Mouse (Mus musculus) heart, embryonic 14.5 days (tissue): Measurements from ENCODE around the gene Parvb. TPM values are rescaled to one million over a fixed set of nuclear protein-coding genes. Genes with fewer than 3 reads are reported as not detected.

Source experiments
- ATAC-seq: fragments of 200-750 bp; cut with Nextera tagmentation; 2 replicates; pipeline ENCODE4 v1.8.0; 2017; ENCODE audit warnings: low read depth, moderate TSS enrichment; ENCODE audit not compliant: insufficient number of reproducible peaks, insufficient read depth, low FRiP score
- H3K27ac ChIP-seq, 2 experiments: fragments of 200-500 bp in 1 of 2; fragments of 300-500 bp in 1 of 2; sonication (generic) in 1 of 2; replicated peaks in 1 of 2; 2 replicates each; pipeline ENCODE4 v1.5.1; 2012 to 2014; ENCODE audit warnings: low read depth in 2 of 2, low read length in 2 of 2, control low read depth in 1 of 2, mild to moderate bottlenecking in 1 of 2, mixed read lengths in 1 of 2; ENCODE audit not compliant: control insufficient read depth in 1 of 2, insufficient read depth in 1 of 2
- H3K27me3 ChIP-seq: fragments of 300-500 bp; sonication (generic); 2 replicates; pipeline ENCODE4 v1.6.1; 2014; ENCODE audit warnings: mild to moderate bottlenecking, low read length, control low read depth; ENCODE audit not compliant: control insufficient read depth, insufficient read depth
- H3K36me3 ChIP-seq: fragments of 300-500 bp; sonication (generic); 2 replicates; pipeline ENCODE4 v1.6.1; 2014; ENCODE audit warnings: mild to moderate bottlenecking, control low read depth, low read length, mixed read lengths; ENCODE audit not compliant: control insufficient read depth, insufficient read depth
- H3K4me1 ChIP-seq, 2 experiments: fragments of 200-500 bp in 1 of 2; fragments of 300-500 bp in 1 of 2; sonication (generic) in 1 of 2; 2 replicates each; pipeline ENCODE4 v1.6.1; 2012 to 2014; ENCODE audit warnings: low read length in 2 of 2, control low read depth in 1 of 2, mixed read lengths in 1 of 2; ENCODE audit not compliant: control insufficient read depth in 2 of 2, insufficient read depth in 2 of 2
- H3K4me2 ChIP-seq: fragments of 300-500 bp; sonication (generic); 2 replicates; pipeline ENCODE4 v1.6.1; 2014; ENCODE audit warnings: mild to moderate bottlenecking, low read length
- H3K4me3 ChIP-seq, 2 experiments: fragments of 200-500 bp in 1 of 2; fragments of 300-500 bp in 1 of 2; sonication (generic) in 1 of 2; 2 replicates each; pipeline ENCODE4 v1.5.1; 2012 to 2014; ENCODE audit warnings: low read length in 2 of 2, mild to moderate bottlenecking in 2 of 2, control low read depth in 1 of 2, low read depth in 1 of 2, moderate library complexity in 1 of 2; ENCODE audit not compliant: control insufficient read depth in 1 of 2, insufficient read depth in 1 of 2
- H3K9ac ChIP-seq: fragments of 300-500 bp; sonication (generic); 2 replicates; pipeline ENCODE4 v1.6.1; 2014; ENCODE audit warnings: mild to moderate bottlenecking, low read length
- H3K9me3 ChIP-seq: fragments of 300-500 bp; sonication (generic); 2 replicates; pipeline ENCODE4 v1.6.1; 2016; ENCODE audit warnings: low read length, control low read depth; ENCODE audit not compliant: control insufficient read depth
- WGBS: fragments of 180-500 bp; shearing (Covaris S2); extraction: QIAGEN DNeasy Blood & Tissue Kit; methylation state at CpG from one replicate; pipeline ENCODE4 v1.1.7; 2014; 5-methylcytosine and 5-hydroxymethylcytosine counted together
- polyA plus RNA-seq: library from polyadenylated mRNA; unstranded; fragments of >200 nt; fragmentation: Nextera tagmentation; extraction: Ambion mirVana; gene quantifications from 2 replicates; pipeline ENCODE4 v1.2.1, GENCODE M21; 2014

Gene Parvb
- polyA plus RNA-seq, 1 experiment from 2014 or later, result 18.5 TPM

DNA sequence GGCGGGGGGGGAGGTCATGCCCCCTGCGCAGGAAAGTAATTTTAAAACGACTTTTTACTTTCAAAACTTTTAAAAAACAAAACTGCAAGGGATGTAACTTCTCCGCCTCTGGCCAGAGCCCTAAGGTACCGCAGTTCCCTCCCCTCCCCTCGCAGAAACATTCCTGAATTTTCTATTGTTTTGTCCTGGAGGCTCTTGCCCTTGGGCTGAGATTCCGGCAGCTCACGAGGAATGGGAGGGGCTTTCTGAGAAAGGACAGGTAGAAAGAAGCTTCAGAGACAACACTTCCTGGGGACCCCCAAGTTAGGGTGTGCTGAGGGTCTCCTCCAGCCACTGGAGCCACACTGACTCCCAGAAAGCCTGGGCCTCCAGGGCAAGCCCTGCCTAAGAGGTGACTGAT is 766 bp downstream of the Parvb start:
- H3K27ac ChIP-seq, result peak overlapping the region; percentile 25 to 81; a peak in 3 of 4 replicates
- WGBS, result 6% methylated on average over 8 of the region's 8 CpGs

DNA sequence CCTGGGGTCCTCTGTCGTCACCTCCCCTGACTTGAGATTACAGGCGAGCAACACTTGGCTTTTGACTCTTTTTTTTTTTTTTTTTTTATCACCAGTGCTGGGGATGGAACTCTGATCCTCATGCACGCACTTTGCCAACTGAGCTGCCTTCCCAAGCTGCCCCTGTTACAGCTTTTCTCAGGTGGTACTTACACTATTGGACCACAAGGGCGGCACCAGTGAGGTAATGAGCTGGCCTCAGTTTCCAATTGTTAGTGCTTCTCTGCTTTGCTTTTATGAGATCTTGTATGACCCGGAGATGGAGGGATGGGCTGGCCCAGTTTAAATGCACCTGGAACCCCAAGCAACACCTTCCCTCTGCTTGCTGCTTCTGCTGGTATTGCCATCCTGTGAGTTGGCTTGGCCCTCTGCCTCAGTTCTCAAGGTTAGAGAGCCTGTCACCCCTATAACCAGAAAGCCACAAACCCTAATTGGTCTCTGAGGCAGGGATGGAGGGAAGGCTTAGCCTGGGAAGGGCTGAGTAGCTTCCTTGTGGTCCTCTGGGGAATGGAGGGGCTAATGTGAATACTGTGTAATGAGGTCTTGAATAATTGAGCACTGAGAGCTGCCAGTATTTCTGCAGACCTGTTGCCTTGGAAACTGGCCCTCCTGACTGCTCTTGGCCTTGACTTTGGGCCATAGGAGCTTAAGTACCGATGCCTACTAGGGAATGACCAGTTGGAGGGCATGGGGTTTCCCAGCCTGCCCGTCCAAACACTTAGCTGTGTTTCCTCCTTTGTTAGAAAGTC is 3.1 kb downstream of the Parvb start:
- no peak overlapping the region for H3K9ac ChIP-seq
- 0 out of 2 replicates have a peak, but pooled peaks cover 3% of the 10 kb centered on the region for H3K36me3 ChIP-seq
- H3K4me2 ChIP-seq, result no peak overlapping the region
- no peak for ATAC-seq
- H3K27me3 ChIP-seq, result no peaks in the 10 kb centered on the region
- peak overlapping the region; percentile 34 to 57 for H3K27ac ChIP-seq
- peaks cover 28 to 32% of the 10 kb centered on the region in 2 experiments for H3K4me1 ChIP-seq
- 68% methylated on average over 7 of the region's 7 CpGs for whole genome bisulfite sequencing
- no peak overlapping the region for H3K4me3 ChIP-seq
- H3K9me3 ChIP-seq, result no peaks in the 10 kb centered on the region

More for the DNA sequence above, 766 bp downstream of the Parvb start:
- Histone ChIP-seq H3K36me3 (0 out of 2 replicates have a peak, but pooled peaks cover 3% of the 10 kb centered on the region), H3K27me3 (no peaks in the 10 kb centered on the region), H3K4me1 (peaks cover 15 to 20% of the 10 kb centered on the region in 2 experiments), H3K9ac (peak overlapping the region; percentile 80), H3K4me2 (peak overlapping the region; percentile 85), H3K9me3 (no peaks in the 10 kb centered on the region), H3K4me3 (peak overlapping the region; percentile 41 to 63)
- ATAC-seq, result no peak

DNA sequence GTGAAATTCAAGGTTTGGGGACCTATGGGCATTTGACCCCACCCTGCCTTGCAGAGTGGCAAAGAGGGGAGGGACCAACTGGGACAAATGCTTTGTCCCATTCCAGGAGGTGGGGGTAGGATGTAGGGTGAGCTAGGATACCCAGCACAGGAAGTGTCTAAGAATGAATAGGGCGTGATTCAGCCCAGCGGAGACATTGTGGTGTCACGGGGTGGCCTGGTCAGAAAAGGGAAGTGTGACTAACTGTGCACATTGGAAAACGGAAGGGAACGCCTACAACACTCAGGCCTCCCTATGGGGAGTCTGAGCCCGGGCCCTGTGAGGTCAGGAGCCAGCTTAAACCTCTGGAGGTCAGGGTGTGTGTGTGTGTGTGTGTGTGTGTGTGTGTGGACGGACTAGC is 3.8 kb downstream of the Parvb start:
- no peaks in the 10 kb centered on the region for H3K27me3 ChIP-seq
- H3K4me1 ChIP-seq, result peaks cover 27 to 30% of the 10 kb centered on the region in 2 experiments
- peak; percentile 33 for ATAC-seq
- 0 out of 2 replicates have a peak, but pooled peaks cover 3% of the 10 kb centered on the region for H3K36me3 ChIP-seq
- no peak overlapping the region for H3K4me2 ChIP-seq
- no peak overlapping the region for H3K9ac ChIP-seq
- H3K4me3 ChIP-seq, result no peak overlapping the region
- 72% methylated on average over 7 of the region's 7 CpGs for WGBS
- peak overlapping the region in 1 of 2 experiments; percentile 34; a peak in 2 of 4 replicates for H3K27ac ChIP-seq
- H3K9me3 ChIP-seq, result no peaks in the 10 kb centered on the region

DNA sequence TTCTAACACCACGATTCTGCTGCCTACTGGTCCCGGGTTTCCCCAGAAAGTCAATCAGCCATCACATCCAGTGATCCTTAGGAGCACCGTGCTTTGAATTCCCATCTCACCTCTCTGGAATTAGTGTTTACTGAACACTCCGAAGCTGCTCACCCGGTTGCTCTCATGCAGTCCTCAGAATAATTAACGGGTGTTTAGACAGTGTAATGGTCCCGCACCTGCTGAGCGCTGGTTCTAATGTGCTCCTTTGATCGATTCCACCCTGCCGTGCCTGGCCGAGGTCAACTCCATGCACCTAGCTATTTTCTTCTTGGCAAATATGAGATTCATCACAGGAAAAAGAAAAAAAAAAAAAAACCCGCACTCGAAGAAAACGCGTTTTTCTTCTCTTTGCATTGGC is 6.7 kb downstream of the Parvb start:
- H3K9me3 ChIP-seq, result no peaks in the 10 kb centered on the region
- no peak overlapping the region for H3K4me2 ChIP-seq
- 55% methylated on average over 15 of the region's 15 CpGs for WGBS
- H3K9ac ChIP-seq, result no peak overlapping the region
- ATAC-seq, result no peak
- no peak overlapping the region for H3K27ac ChIP-seq
- H3K27me3 ChIP-seq, result no peaks in the 10 kb centered on the region
- H3K4me1 ChIP-seq, result peaks cover 16 to 20% of the 10 kb centered on the region in 2 experiments
- peaks cover 9% of the 10 kb centered on the region; the same call in 1 of the 2 replicates for H3K36me3 ChIP-seq
- no peak overlapping the region for H3K4me3 ChIP-seq

DNA sequence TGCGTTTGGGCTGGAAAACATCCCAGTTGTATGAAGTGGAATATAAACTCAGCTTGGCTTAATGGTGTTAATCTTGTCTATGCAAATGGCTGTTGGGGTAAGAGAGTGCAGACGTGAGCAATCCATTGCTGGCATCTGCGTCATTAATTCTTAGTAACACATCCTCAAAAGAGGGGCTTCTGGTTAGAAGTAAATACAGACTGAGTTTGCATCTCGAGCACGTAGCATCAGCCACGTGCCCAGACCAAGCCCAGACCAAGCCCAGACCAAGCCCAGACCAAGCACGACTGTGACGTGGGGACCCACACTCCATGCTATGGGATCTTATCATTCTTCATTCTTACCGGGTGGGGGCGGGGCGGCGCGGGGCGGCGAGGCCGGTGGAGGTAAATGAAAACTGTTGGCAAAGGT is 7.2 kb downstream of the Parvb start:
- Histone ChIP-seq H3K27me3 (no peaks in the 10 kb centered on the region), H3K4me3 (no peak overlapping the region), H3K4me1 (peaks cover 16 to 20% of the 10 kb centered on the region in 2 experiments), H3K36me3 (peaks cover 9% of the 10 kb centered on the region; the same call in 1 of the 2 replicates), H3K4me2 (peak overlapping the region; percentile 53), H3K9me3 (no peaks in the 10 kb centered on the region), H3K27ac (no peak overlapping the region), H3K9ac (no peak overlapping the region)
- no peak for ATAC-seq
- WGBS, result 9% methylated on average over 16 of the region's 16 CpGs

DNA sequence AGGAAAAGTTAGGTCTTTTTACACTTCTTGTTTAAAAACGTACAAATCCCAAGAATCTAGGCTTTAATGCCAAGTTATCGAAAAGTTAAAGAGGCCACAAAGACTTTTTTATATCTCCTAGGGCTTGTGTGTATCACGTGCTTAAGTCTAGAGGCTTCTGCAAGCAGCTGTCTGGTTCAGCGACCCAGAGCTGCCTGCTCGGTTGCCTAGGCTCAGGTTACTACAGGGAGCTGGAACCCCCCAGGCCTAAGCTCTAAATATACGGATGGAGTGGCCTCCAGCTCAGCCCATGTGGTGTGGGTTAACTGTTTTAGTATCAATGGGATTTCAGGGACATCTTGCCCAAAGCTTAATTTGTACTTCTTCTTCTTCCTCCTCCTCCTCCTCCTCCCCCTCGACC is 9.7 kb downstream of the Parvb start:
- no peak overlapping the region for H3K9ac ChIP-seq
- H3K36me3 ChIP-seq, result peaks cover 6% of the 10 kb centered on the region; the same call in 1 of the 2 replicates
- ATAC-seq, result no peak
- no peak overlapping the region for H3K4me3 ChIP-seq
- H3K27me3 ChIP-seq, result no peaks in the 10 kb centered on the region
- H3K27ac ChIP-seq, result no peak overlapping the region
- peaks cover 23 to 35% of the 10 kb centered on the region in 2 experiments for H3K4me1 ChIP-seq
- 35% methylated on average over 7 of the region's 7 CpGs for WGBS
- no peaks in the 10 kb centered on the region for H3K9me3 ChIP-seq
- no peak overlapping the region for H3K4me2 ChIP-seq

DNA sequence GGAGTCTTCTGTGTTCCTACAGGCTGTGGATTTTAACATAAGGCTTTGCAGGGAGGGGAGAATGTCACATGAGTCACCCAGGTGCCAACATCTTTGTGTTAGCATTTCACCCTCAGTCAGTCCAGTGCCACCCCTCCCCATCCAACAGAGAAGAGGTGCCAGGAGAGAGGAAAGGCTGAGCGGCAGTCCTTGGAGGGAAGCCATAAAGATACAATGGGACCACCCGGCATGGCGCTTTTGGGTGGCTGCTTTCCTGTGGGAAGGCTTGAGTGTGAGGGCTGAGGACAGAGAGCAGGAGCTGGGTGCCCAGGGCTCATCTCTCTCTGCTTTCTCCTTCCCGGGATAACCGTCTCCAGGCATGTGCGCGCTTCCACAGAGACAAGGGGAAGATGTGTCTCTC is 13.3 kb downstream of the Parvb start:
- Histone ChIP-seq H3K36me3 (peaks cover 6% of the 10 kb centered on the region; the same call in 1 of the 2 replicates), H3K9ac (peak overlapping the region; percentile 41; the same call in 1 of the 2 replicates), H3K4me3 (no peak overlapping the region), H3K9me3 (peaks cover 5% of the 10 kb centered on the region), H3K4me2 (0 out of 2 replicates have a peak overlapping the region, but pooled peaks have one; percentile 13), H3K27ac (peak overlapping the region; percentile 46 to 75), H3K27me3 (no peaks in the 10 kb centered on the region), H3K4me1 (peaks cover 14 to 29% of the 10 kb centered on the region in 2 experiments)
- ATAC-seq, result no peak
- WGBS, result 52% methylated on average over 7 of the region's 7 CpGs
